Mouse (Mus musculus): ENCODE data around the gene Mob3a. TPM values are rescaled to one million over a fixed set of nuclear protein-coding genes. Genes with fewer than 3 reads are reported as not detected.
A peak's percentile ranks its signal among the peaks of the same experiment; 100 is the strongest.

Mob3a gene
- polyA plus RNA-seq, 1 experiment from 2014 or later, result 52.7 TPM

DNA sequence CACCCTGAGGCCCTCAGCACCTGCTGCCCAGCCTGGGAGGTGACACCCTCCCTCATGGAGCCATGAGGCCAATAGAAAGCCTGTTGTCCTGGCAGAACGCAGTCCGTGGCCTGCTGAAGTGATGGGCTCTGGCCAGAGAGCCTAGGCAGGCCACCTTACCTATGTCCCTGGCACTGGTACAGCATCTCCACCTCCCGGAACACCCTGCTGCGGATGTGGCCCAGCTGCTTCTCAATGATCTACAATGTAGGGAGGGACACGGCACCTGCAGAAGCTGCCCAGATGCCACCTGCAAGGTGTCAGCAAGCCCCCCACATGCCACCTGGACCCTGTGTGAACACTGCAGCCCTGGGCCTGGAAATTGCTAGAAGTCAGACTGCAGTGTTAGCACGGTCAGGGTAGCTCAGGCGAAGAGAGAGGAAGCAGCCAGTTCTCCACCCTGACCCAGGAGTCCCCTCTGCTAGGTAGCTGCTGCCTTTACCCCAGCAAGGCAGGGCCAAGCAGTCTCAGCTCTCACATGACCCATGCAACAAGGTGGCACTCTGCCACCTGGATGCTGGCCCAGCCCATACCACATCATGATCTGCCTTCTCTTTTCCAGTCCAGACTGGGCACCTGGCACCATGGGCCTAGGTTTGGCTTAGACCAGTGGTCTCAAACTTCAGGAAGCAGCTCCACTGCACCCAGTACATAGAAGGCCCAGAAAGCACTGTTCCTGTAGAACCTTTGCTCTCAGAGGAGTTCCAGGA, 31.9 kb downstream of the Mob3a start:
- DNase-seq (ENCODE audit: low spot score, missing footprints) (no peak), ATAC-seq (ENCODE audit: low FRiP score) (no peak)
- WGBS, result 98% methylated on average over 7 of the region's 7 CpGs
- H3K9ac ChIP-seq (ENCODE audit: low read length), result no peak overlapping the region
- H3K4me3 ChIP-seq (ENCODE audit: low read depth, low read length), result no peak overlapping the region
- H3K27me3 ChIP-seq (ENCODE audit: control insufficient read depth, insufficient read depth, low read length), result no peaks in the 10 kb centered on the region
- peaks cover 19% of the 10 kb centered on the region for H3K4me1 ChIP-seq (ENCODE audit: control insufficient read depth, insufficient read depth, low read length)
- no peaks in the 10 kb centered on the region for H3K9me3 ChIP-seq (ENCODE audit: control insufficient read depth, low read length)
- no peak overlapping the region for H3K27ac ChIP-seq (ENCODE audit: low read depth, low read length)
- H3K36me3 ChIP-seq (ENCODE audit: control insufficient read depth, insufficient read depth, low read length), result peaks cover 43% of the 10 kb centered on the region
- no peak overlapping the region for H3K4me2 ChIP-seq

DNA sequence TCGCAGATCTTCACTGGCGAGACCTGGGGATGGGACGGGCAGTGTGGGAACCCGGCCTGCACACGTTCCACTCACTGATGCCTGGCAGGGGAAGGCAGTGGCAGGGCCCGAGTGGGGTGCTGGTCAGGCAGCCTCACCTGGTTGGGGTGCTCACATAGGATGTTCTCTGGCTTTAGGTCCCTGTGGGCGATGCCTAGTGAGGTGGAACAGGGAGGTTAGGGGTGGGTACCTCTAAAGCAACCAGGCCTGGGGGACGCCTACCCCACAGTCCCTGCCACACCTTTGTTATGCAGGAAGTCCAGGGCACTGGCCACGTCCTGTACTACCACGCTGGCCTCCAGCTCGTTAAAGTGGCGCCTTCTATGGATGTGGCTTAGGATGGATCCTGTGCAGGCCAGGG, 32.8 kb downstream of the Mob3a start:
- Histone ChIP-seq H3K4me2 (no peak overlapping the region), H3K9ac (ENCODE audit: low read length) (no peak overlapping the region), H3K27me3 (ENCODE audit: control insufficient read depth, insufficient read depth, low read length) (no peaks in the 10 kb centered on the region), H3K4me1 (ENCODE audit: control insufficient read depth, insufficient read depth, low read length) (peaks cover 10% of the 10 kb centered on the region), H3K27ac (ENCODE audit: low read depth, low read length) (no peak overlapping the region), H3K36me3 (ENCODE audit: control insufficient read depth, insufficient read depth, low read length) (peaks cover 43% of the 10 kb centered on the region), H3K9me3 (ENCODE audit: control insufficient read depth, low read length) (no peaks in the 10 kb centered on the region), H3K4me3 (ENCODE audit: low read depth, low read length) (no peak overlapping the region)
- WGBS, result 96% methylated on average over 12 of the region's 12 CpGs
- no peak for ATAC-seq (ENCODE audit: low FRiP score)
- DNase-seq (ENCODE audit: low spot score, missing footprints), result no peak

- DNase-seq (ENCODE audit: low spot score, missing footprints) (no peak), ATAC-seq (ENCODE audit: low FRiP score) (no peak)
- 89% methylated on average over 11 of the region's 11 CpGs for WGBS
- Histone ChIP-seq H3K27ac (ENCODE audit: low read depth, low read length) (no peak overlapping the region), H3K4me2 (no peak overlapping the region), H3K9me3 (ENCODE audit: control insufficient read depth, low read length) (no peaks in the 10 kb centered on the region), H3K27me3 (ENCODE audit: control insufficient read depth, insufficient read depth, low read length) (no peaks in the 10 kb centered on the region), H3K4me3 (ENCODE audit: low read depth, low read length) (no peak overlapping the region), H3K36me3 (ENCODE audit: control insufficient read depth, insufficient read depth, low read length) (peaks cover 43% of the 10 kb centered on the region), H3K9ac (ENCODE audit: low read length) (no peak overlapping the region), H3K4me1 (ENCODE audit: control insufficient read depth, insufficient read depth, low read length) (peaks cover 6% of the 10 kb centered on the region; the same call in 1 of the 2 replicates)
Observed at GRCm38 (mm10) chr10:80668614-80669013, 33.2 kb downstream of the Mob3a start.

DNA sequence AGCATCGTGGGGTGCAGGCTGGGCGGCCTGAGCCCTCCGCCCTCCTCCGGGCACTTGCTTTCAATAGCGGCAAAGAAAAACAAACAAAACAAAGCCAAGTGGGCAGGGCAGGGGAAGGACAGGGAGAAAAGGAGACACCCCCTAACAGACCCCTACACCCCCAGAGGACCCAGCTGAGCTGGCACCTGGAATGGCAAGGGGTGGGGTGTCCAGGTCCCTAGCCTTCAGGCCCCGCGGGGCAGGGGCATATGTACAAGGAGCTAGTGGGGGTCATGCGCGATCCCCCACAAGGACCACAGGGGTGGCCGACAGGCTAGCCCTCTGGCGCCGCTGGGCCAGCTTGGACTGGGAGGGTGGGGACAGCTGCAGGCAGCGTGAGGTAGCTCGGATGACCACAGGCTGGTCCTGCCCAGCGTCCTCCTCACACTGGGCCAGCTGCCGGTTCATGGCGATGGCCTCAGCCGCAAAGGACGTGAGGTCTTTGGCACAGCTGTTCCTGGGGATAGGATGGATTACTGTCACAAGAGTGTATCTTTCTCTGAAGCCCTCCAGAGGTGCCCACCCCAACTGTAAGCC, 34.9 kb downstream of the Mob3a start:
- 0 out of 2 replicates have a peak, but pooled peaks cover 3% of the 10 kb centered on the region for H3K4me1 ChIP-seq (ENCODE audit: control insufficient read depth, insufficient read depth, low read length)
- 81% methylated on average over 19 of the region's 19 CpGs for WGBS
- no peak overlapping the region for H3K27ac ChIP-seq (ENCODE audit: low read depth, low read length)
- peaks cover 43% of the 10 kb centered on the region for H3K36me3 ChIP-seq (ENCODE audit: control insufficient read depth, insufficient read depth, low read length)
- ATAC-seq (ENCODE audit: low FRiP score) (no peak), DNase-seq (ENCODE audit: low spot score, missing footprints) (no peak)
- no peak overlapping the region for H3K4me2 ChIP-seq
- H3K9ac ChIP-seq (ENCODE audit: low read length), result no peak overlapping the region
- no peaks in the 10 kb centered on the region for H3K27me3 ChIP-seq (ENCODE audit: control insufficient read depth, insufficient read depth, low read length)
- no peak overlapping the region for H3K4me3 ChIP-seq (ENCODE audit: low read depth, low read length)
- no peaks in the 10 kb centered on the region for H3K9me3 ChIP-seq (ENCODE audit: control insufficient read depth, low read length)

DNA sequence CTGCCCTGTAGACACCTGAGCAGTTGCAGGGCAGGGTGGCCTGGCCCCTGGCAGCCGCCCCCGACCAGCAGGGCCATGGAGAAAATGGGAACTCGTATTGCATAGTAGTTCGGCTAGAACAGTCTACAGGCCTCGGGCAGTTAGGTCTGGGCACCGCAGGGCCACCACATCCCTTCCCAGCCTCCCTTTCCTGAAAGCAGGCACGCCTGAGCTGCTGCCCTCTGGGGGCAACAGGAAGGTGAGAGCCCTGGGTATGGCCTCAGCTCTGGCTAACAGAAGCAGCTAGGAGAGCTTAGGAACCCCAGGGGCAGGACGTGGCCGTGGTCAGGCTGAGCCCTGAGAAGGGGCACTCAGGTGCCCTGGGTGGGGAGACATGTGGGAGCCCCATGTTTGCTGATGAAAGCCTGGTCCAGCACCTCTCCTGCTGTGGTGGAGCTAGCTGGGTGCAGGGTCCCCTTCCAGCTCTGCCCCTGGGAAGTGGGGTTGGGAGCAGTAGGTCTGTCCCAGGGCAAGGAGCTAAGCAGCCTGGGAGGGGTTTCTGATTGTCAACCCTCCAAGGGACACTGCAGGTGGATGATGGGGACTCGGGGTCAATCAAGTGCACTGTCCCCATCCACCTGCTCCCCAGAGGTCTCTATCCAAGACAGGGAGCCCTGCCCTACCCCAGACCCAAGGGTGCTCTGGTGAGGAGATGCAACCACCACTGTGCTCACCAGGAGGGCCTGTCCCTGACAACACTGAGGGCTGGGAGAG, 35.6 kb downstream of the Mob3a start:
- Histone ChIP-seq H3K4me1 (ENCODE audit: control insufficient read depth, insufficient read depth, low read length) (0 out of 2 replicates have a peak, but pooled peaks cover 3% of the 10 kb centered on the region), H3K4me3 (ENCODE audit: low read depth, low read length) (no peak overlapping the region), H3K36me3 (ENCODE audit: control insufficient read depth, insufficient read depth, low read length) (peaks cover 42% of the 10 kb centered on the region), H3K27me3 (ENCODE audit: control insufficient read depth, insufficient read depth, low read length) (no peaks in the 10 kb centered on the region), H3K9me3 (ENCODE audit: control insufficient read depth, low read length) (no peaks in the 10 kb centered on the region), H3K4me2 (no peak overlapping the region), H3K9ac (ENCODE audit: low read length) (no peak overlapping the region), H3K27ac (ENCODE audit: low read depth, low read length) (no peak overlapping the region)
- DNase-seq (ENCODE audit: low spot score, missing footprints) (no peak), ATAC-seq (ENCODE audit: low FRiP score) (no peak)
- WGBS, result 78% methylated on average over 10 of the region's 10 CpGs

- DNase-seq (ENCODE audit: low spot score, missing footprints), result no peak
- Histone ChIP-seq H3K27ac (ENCODE audit: low read depth, low read length) (no peak overlapping the region), H3K27me3 (ENCODE audit: control insufficient read depth, insufficient read depth, low read length) (no peaks in the 10 kb centered on the region), H3K9me3 (ENCODE audit: control insufficient read depth, low read length) (no peaks in the 10 kb centered on the region), H3K36me3 (ENCODE audit: control insufficient read depth, insufficient read depth, low read length) (peaks cover 37% of the 10 kb centered on the region), H3K9ac (ENCODE audit: low read length) (no peak overlapping the region), H3K4me2 (no peak overlapping the region), H3K4me1 (ENCODE audit: control insufficient read depth, insufficient read depth, low read length) (0 out of 2 replicates have a peak, but pooled peaks cover 3% of the 10 kb centered on the region), H3K4me3 (ENCODE audit: low read depth, low read length) (no peak overlapping the region)
- ATAC-seq (ENCODE audit: low FRiP score), result no peak
- 69% methylated on average over 4 of the region's 4 CpGs for WGBS
Observed at GRCm38 (mm10) chr10:80665459-80665858, 36.3 kb downstream of the Mob3a start.

- Histone ChIP-seq H3K9me3 (ENCODE audit: control insufficient read depth, low read length) (no peaks in the 10 kb centered on the region), H3K4me3 (ENCODE audit: low read depth, low read length) (no peak overlapping the region), H3K9ac (ENCODE audit: low read length) (no peak overlapping the region), H3K4me1 (ENCODE audit: control insufficient read depth, insufficient read depth, low read length) (0 out of 2 replicates have a peak, but pooled peaks cover 3% of the 10 kb centered on the region), H3K27me3 (ENCODE audit: control insufficient read depth, insufficient read depth, low read length) (no peaks in the 10 kb centered on the region), H3K4me2 (no peak overlapping the region), H3K36me3 (ENCODE audit: control insufficient read depth, insufficient read depth, low read length) (peaks cover 35% of the 10 kb centered on the region), H3K27ac (ENCODE audit: low read depth, low read length) (no peak overlapping the region)
- no peak for DNase-seq (ENCODE audit: low spot score, missing footprints)
- no peak for ATAC-seq (ENCODE audit: low FRiP score)
- 15% methylated on average over 10 of the region's 10 CpGs for WGBS
Observed at GRCm38 (mm10) chr10:80665016-80665380, 36.8 kb downstream of the Mob3a start.

- H3K27me3 ChIP-seq (ENCODE audit: control insufficient read depth, insufficient read depth, low read length), result no peaks in the 10 kb centered on the region
- H3K4me1 ChIP-seq (ENCODE audit: control insufficient read depth, insufficient read depth, low read length), result 0 out of 2 replicates have a peak, but pooled peaks cover 3% of the 10 kb centered on the region
- no peaks in the 10 kb centered on the region for H3K9me3 ChIP-seq (ENCODE audit: control insufficient read depth, low read length)
- DNase-seq (ENCODE audit: low spot score, missing footprints) (no peak), ATAC-seq (ENCODE audit: low FRiP score) (no peak)
- no peak overlapping the region for H3K4me2 ChIP-seq
- WGBS, result 48% methylated on average over 16 of the region's 16 CpGs
- peaks cover 30% of the 10 kb centered on the region for H3K36me3 ChIP-seq (ENCODE audit: control insufficient read depth, insufficient read depth, low read length)
- 0 out of 2 replicates have a peak overlapping the region, but pooled peaks have one; percentile 3 for H3K9ac ChIP-seq (ENCODE audit: low read length)
- no peak overlapping the region for H3K27ac ChIP-seq (ENCODE audit: low read depth, low read length)
- no peak overlapping the region for H3K4me3 ChIP-seq (ENCODE audit: low read depth, low read length)
Observed at GRCm38 (mm10) chr10:80664197-80665015, 37.4 kb downstream of the Mob3a start.

All from midbrain, embryonic 11.5 days (tissue).